Mouse (Mus musculus): ENCODE results near the gene Gm3238.
"Not testable (repeated sequence)": the region's sequence is repeated elsewhere in the genome, so short reads cannot be mapped to it uniquely, and the experiment has no call there.

DNA sequence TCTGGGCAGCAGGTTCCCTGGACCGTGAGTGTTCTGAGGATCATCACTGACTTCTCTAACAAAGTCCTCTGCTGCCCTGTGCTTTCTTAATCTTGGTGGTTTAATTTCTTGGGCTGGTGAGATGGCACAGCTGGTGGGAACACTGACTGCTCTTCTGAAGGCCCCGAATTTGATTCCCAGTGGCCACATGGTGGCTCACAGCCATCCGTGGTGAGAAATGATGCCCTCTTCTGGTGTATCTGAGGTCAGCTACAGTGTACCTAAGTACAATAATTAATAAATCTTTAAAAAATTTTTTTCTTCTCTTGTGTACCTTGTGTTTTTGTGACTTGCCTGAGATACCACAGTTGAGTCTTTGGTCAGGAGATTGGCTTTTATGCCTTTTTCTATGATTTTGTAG lies 18.8 kb downstream of the Gm3238 start:
- peak; percentile 17; the same call in 1 of the 2 replicates for TF ChIP-seq CTCF (IDR thresholded peaks at IDR 0.05; ENCODE audit: low read depth)
- not testable (repeated sequence) for TF ChIP-seq EP300 (IDR thresholded peaks at IDR 0.05; ENCODE audit: low read depth)

Measured in liver, postnatal 0 days (tissue).